In genomic region chr17:80577214-80577613, GRCm38 (mm10) we compare ENCODE assay signal across 9 mouse cellular contexts. TPM values are rescaled to one million over a fixed set of nuclear protein-coding genes. Genes with fewer than 3 reads are reported as not detected.
DNase-seq lines count a peak whose midpoint lies in the region; ATAC-seq and TF ChIP-seq lines count a peak whose summit lies in the region.
"Had no signal": no experiment of that assay in that cellular context is flagged by ENCODE, and none has a peak within 500 bp of the region (broad histone marks: within the 10 kb centered on the region; RNA-seq: fewer than 3 reads in every experiment).

No protein-coding gene starts in this region.

- no peak for TF ChIP-seq POLR2A in thymus, adult 2 months (IDR thresholded peaks at IDR 0.05; ENCODE audit: control insufficient read depth, extremely low read depth, insufficient read depth, low read length, poor library complexity)

- H3K27me3 ChIP-seq in heart, embryonic 11.5 days (ENCODE audit: control insufficient read depth, insufficient read depth, low read length) = 0 out of 2 replicates have a peak, but pooled peaks cover 2% of the 10 kb centered on the region
- H3K27me3 ChIP-seq in embryonic facial prominence, embryonic 10.5 days (replicated peaks; ENCODE audit: low read depth, poor library complexity, severe bottlenecking) = no peaks in the 10 kb centered on the region
- H3K27me3 ChIP-seq in lung, embryonic 15.5 days = no peaks in the 10 kb centered on the region
- H3K27me3 ChIP-seq in thymus, adult 2 months (ENCODE audit: control insufficient read depth, insufficient read depth, low read length) = no peaks in the 10 kb centered on the region
- H3K27me3 ChIP-seq: Patski had no signal

- H3K9me3 ChIP-seq in heart, embryonic 11.5 days (replicated peaks; ENCODE audit: control insufficient read depth, low read length) = no peaks in the 10 kb centered on the region
- H3K9me3 ChIP-seq in embryonic facial prominence, embryonic 10.5 days = no peaks in the 10 kb centered on the region
- H3K9me3 ChIP-seq in lung, embryonic 15.5 days = no peaks in the 10 kb centered on the region

- no peak for TF ChIP-seq CTCF in thymus, adult 2 months (IDR thresholded peaks at IDR 0.05; ENCODE audit: borderline replicate concordance, control insufficient read depth, extremely low read depth, insufficient read depth, low read length, poor library complexity)

- H3K4me1 ChIP-seq in heart, embryonic 11.5 days (ENCODE audit: control insufficient read depth, insufficient read depth, low read length) = 0 out of 2 replicates have a peak, but pooled peaks cover 2% of the 10 kb centered on the region
- peaks cover 11% of the 10 kb centered on the region for H3K4me1 ChIP-seq in embryonic facial prominence, embryonic 10.5 days
- peaks cover 9% of the 10 kb centered on the region for H3K4me1 ChIP-seq in lung, embryonic 15.5 days
- no peaks in the 10 kb centered on the region; the same call in 1 of the 2 replicates for H3K4me1 ChIP-seq in thymus, adult 2 months (replicated peaks; ENCODE audit: control insufficient read depth, insufficient read depth, low read length)

- no peak overlapping the region for H3K27ac ChIP-seq in heart, embryonic 11.5 days (ENCODE audit: low read depth, low read length)
- H3K27ac ChIP-seq in embryonic facial prominence, embryonic 10.5 days (replicated peaks) = peak overlapping the region; percentile 67
- H3K27ac ChIP-seq in lung, embryonic 15.5 days = no peak overlapping the region
- no peak overlapping the region for H3K27ac ChIP-seq in thymus, adult 2 months (ENCODE audit: control insufficient read depth, insufficient read depth, low read length)

- H3K4me2 ChIP-seq in heart, embryonic 11.5 days = peak overlapping the region; percentile 92
- H3K4me2 ChIP-seq in lung, embryonic 15.5 days = peak overlapping the region; percentile 88

- no peak; the same call in 1 of the 2 replicates for ATAC-seq in heart, embryonic 11.5 days (replicated peaks; ENCODE audit: insufficient number of reproducible peaks, low FRiP score, low TSS enrichment)
- peak; percentile 93 to 95 for ATAC-seq in hematopoietic stem cell, adult 5-6 weeks (replicated peaks in 1 of 2; ENCODE audit: insufficient read depth in 1 of 2, low FRiP score in 2 of 2, low TSS enrichment in 1 of 2, low read depth in 1 of 2, poor library complexity in 2 of 2, severe bottlenecking in 2 of 2)
- peak; percentile 87; the same call in 1 of the 2 replicates for ATAC-seq in lung, embryonic 15.5 days (ENCODE audit: borderline replicate concordance, extremely low read depth, low FRiP score, low TSS enrichment)
- ATAC-seq: Patski had no signal

- DNase-seq in heart, adult 8-10 months (ENCODE audit: low spot score) = no peak
- DNase-seq in embryonic facial prominence, embryonic 10.5 days (ENCODE audit: low spot score) = peak; percentile 77
- DNase-seq in layer of hippocampus, postnatal 10 days (ENCODE audit: low spot score in 2 of 2) = peak; percentile 65 to 75
- peak; percentile 22 for DNase-seq in ovary, postnatal 14 days (ENCODE audit: low spot score)
- DNase-seq in thymus, adult 2 months = peak; percentile 44

- H3K4me3 ChIP-seq in heart, embryonic 11.5 days (ENCODE audit: low read depth, low read length) = peak overlapping the region; percentile 47
- peak overlapping the region; percentile 68 for H3K4me3 ChIP-seq in embryonic facial prominence, embryonic 10.5 days
- H3K4me3 ChIP-seq in lung, embryonic 15.5 days = peak overlapping the region; percentile 39
- H3K4me3 ChIP-seq in thymus, adult 2 months (ENCODE audit: control insufficient read depth, insufficient read depth, low read length) = no peak overlapping the region

- peak overlapping the region; percentile 64 for H3K9ac ChIP-seq in heart, embryonic 11.5 days (ENCODE audit: low read depth, low read length)
- peak overlapping the region; percentile 22 for H3K9ac ChIP-seq in lung, embryonic 15.5 days

- no peaks in the 10 kb centered on the region; the same call in 1 of the 2 replicates for H3K36me3 ChIP-seq in heart, embryonic 11.5 days (ENCODE audit: control insufficient read depth, insufficient read depth, low read length)
- peaks cover 28% of the 10 kb centered on the region for H3K36me3 ChIP-seq in embryonic facial prominence, embryonic 10.5 days (replicated peaks)
- peaks cover 20% of the 10 kb centered on the region for H3K36me3 ChIP-seq in lung, embryonic 15.5 days
- no peaks in the 10 kb centered on the region for H3K36me3 ChIP-seq in thymus, adult 2 months (ENCODE audit: control insufficient read depth, insufficient read depth, low read length)

- whole genome bisulfite sequencing in heart, embryonic 11.5 days (ENCODE audit: insufficient replicate concordance) = 1% methylated on average over 30 of the region's 30 CpGs
- under 1% methylated on average over 30 of the region's 30 CpGs for WGBS in embryonic facial prominence, embryonic 10.5 days
- whole genome bisulfite sequencing in lung, embryonic 15.5 days = 1% methylated on average over 30 of the region's 30 CpGs
- WGBS in thymus, adult 2 months = under 1% methylated on average over 30 of the region's 30 CpGs

RNA-seq across cellular contexts. Expression of gene Cdkl4, which starts 0.4 kb away (rescaled TPM):
- 0.11 TPM in 1 of 2 replicates, not detected in the other for polyA plus RNA-seq in heart, embryonic 11.5 days (2014; fragmentation: Nextera tagmentation; extraction: Ambion mirVana)
- total RNA-seq in heart, adult 8-10 months (2022) = under 1 TPM in 3 of 4 experiments, not detected in 1; 0.11 to 0.26 (median 0.25) TPM
- polyA plus RNA-seq in embryonic facial prominence, embryonic 10.5 days (2016; fragmentation: Nextera tagmentation; extraction: Ambion mirVana) = 0.74 and 1.0 TPM in 2 replicates
- total RNA-seq in hematopoietic stem cell, adult 5-6 weeks (2017) = 0.75 TPM in 1 of 2 replicates, not detected in the other
- 10 to 100 TPM; 14.3 to 14.6 TPM for total RNA-seq in layer of hippocampus, postnatal 10 days (2021)
- polyA plus RNA-seq in lung, embryonic 15.5 days (2015; fragmentation: Nextera tagmentation; extraction: Ambion mirVana) = 0.89 and 0.92 TPM in 2 replicates
- 0.05 and 0.24 TPM in 2 replicates for polyA plus RNA-seq in thymus, adult 2 months (2012; rRNA removed)
